Mouse (Mus musculus): ENCODE results near the gene Acsl4. TPM values are rescaled to one million over a fixed set of nuclear protein-coding genes. Genes with fewer than 3 reads are reported as not detected.

Acsl4 gene
- total RNA-seq (2014; rRNA removed) (37.9 and 38.3 TPM in 2 replicates), polyA plus RNA-seq (2012; rRNA removed) (4.2 and 6.0 TPM in 2 replicates)

- H3K9ac ChIP-seq (ENCODE audit: low read depth, low read length) = peak within 1 kb of the TSS; percentile 92
- peak; percentile 68 for DNase-seq (ENCODE audit: extremely low read depth, low read depth, low spot score)
- H3K36me3 ChIP-seq (ENCODE audit: control insufficient read depth, insufficient read depth, low read length) = no peaks in the 10 kb centered on the region
- TF ChIP-seq CTCF (IDR thresholded peaks at IDR 0.05; ENCODE audit: low read depth, low read length) = no peak
- TF ChIP-seq POLR2A (IDR thresholded peaks at IDR 0.05; ENCODE audit: extremely low read depth, insufficient read depth, low read length) = peak; percentile 77
- WGBS = 0% methylated on average over 47 of the region's 59 CpGs
- peak within 1 kb of the TSS; percentile 93 for H3K4me3 ChIP-seq (ENCODE audit: insufficient read depth, low read depth, low read length)
- H3K79me2 ChIP-seq (ENCODE audit: control insufficient read depth, insufficient read depth, low read length) = peaks cover 7% of the 10 kb centered on the region; the same call in 1 of the 2 replicates
- peaks cover 15% of the 10 kb centered on the region for H3K4me1 ChIP-seq (ENCODE audit: control insufficient read depth, insufficient read depth, low read length)
- no peaks in the 10 kb centered on the region for H3K27me3 ChIP-seq (ENCODE audit: control insufficient read depth, insufficient read depth, low read length)
- H3K27ac ChIP-seq (replicated peaks; ENCODE audit: insufficient read depth, low read depth, low read length) = peak within 1 kb of the TSS; percentile 98
These were observed at the start of gene Acsl4 for GRCm38 (mm10) chrX:142390247-142390908. TSS of gene Acsl4 (minus strand) at chrX:142390535.

DNA sequence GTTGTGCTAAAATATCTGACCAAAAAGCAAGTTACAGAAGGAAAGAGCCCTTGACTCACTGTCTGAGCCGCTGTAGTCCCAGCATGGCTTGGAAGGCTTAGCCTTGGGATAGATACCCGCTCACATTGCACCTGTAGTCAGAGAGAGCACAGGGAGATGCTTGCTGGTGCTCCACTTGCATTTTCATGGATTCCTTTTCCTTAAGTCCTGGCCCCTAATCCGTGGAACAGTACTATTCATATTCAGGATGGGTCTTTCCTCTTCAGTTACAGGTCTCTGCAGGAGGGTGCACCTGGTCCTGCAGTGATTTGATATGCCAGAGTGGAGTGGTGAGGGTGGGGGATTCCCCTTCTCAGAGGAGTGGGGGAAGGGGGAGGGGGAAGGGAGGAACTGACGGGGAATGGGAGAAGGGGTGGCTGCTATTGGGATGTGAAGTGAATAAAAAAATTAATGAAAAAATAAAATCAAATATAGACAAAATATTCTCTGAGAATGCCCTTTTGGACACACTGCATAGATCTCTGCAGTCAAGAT is 47.7 kb upstream of the Acsl4 start:
- H3K36me3 ChIP-seq (ENCODE audit: control insufficient read depth, insufficient read depth, low read length) = no peaks in the 10 kb centered on the region

DNA sequence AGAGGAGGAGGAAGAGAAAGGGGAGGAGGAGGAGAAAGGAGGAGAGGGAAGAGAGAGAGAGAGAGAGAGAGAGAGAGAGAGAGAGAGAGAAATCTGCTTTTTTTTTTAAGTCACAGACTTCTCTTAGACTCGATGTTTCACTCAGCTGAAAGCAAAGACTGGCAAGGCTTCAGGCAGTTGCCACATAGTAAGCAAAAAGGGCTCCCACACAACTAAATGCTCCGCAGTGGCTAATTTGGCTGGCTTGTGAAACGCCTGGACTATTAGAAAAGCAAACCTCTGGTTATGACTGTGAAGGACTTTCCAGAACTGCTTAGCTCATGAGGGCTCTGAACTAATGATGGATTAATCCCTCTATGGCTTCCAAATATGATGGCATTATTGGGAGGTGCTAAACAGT is 42.5 kb upstream of the Acsl4 start:
- H3K36me3 ChIP-seq (ENCODE audit: control insufficient read depth, insufficient read depth, low read length) = no peaks in the 10 kb centered on the region
- no peaks in the 10 kb centered on the region for H3K4me1 ChIP-seq (ENCODE audit: control insufficient read depth, insufficient read depth, low read length)
- DNase-seq (ENCODE audit: extremely low read depth, low read depth, low spot score) = no peak
- no peak overlapping the region for H3K27ac ChIP-seq (replicated peaks; ENCODE audit: insufficient read depth, low read depth, low read length)
- no peaks in the 10 kb centered on the region for H3K27me3 ChIP-seq (ENCODE audit: control insufficient read depth, insufficient read depth, low read length)
- WGBS = 26% methylated on average over 3 of the region's 3 CpGs
- no peak overlapping the region for H3K4me3 ChIP-seq (ENCODE audit: insufficient read depth, low read depth, low read length)
- TF ChIP-seq POLR2A (IDR thresholded peaks at IDR 0.05; ENCODE audit: extremely low read depth, insufficient read depth, low read length) = no peak
- TF ChIP-seq CTCF (IDR thresholded peaks at IDR 0.05; ENCODE audit: low read depth, low read length) = no peak
- H3K9ac ChIP-seq (ENCODE audit: low read depth, low read length) = no peak overlapping the region
- H3K79me2 ChIP-seq (ENCODE audit: control insufficient read depth, insufficient read depth, low read length) = no peaks in the 10 kb centered on the region

More for the DNA sequence above, 47.7 kb upstream of the Acsl4 start:
- no peak overlapping the region for H3K9ac ChIP-seq (ENCODE audit: low read depth, low read length)
- TF ChIP-seq CTCF (IDR thresholded peaks at IDR 0.05; ENCODE audit: low read depth, low read length) = no peak
- no peak for TF ChIP-seq POLR2A (IDR thresholded peaks at IDR 0.05; ENCODE audit: extremely low read depth, insufficient read depth, low read length)
- DNase-seq (ENCODE audit: extremely low read depth, low read depth, low spot score) = no peak
- H3K27me3 ChIP-seq (ENCODE audit: control insufficient read depth, insufficient read depth, low read length) = no peaks in the 10 kb centered on the region
- H3K4me3 ChIP-seq (ENCODE audit: insufficient read depth, low read depth, low read length) = no peak overlapping the region
- 81% methylated on average over 4 of the region's 4 CpGs for WGBS
- no peak overlapping the region for H3K27ac ChIP-seq (replicated peaks; ENCODE audit: insufficient read depth, low read depth, low read length)
- H3K79me2 ChIP-seq (ENCODE audit: control insufficient read depth, insufficient read depth, low read length) = no peaks in the 10 kb centered on the region
- H3K4me1 ChIP-seq (ENCODE audit: control insufficient read depth, insufficient read depth, low read length) = no peaks in the 10 kb centered on the region

DNA sequence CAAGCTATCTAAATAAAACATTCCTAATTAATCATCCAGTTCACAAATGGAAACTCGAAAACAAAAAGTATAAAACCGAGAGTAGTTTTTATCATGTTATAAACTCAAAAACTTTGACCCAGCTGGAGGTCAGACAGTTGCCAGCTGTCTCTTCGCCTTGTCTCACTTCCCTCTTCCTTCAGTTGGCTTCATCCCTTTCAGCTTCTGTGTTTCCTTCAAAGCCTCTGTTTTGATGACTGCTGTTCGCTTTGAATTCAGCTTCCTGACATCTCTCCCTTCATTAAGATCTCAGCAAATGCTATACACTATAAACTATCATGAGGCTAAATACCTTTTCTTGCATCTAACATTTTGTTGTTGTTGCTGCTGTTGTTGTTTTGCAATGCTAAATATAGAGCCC is 36.8 kb upstream of the Acsl4 start:
- no peaks in the 10 kb centered on the region for H3K27me3 ChIP-seq (ENCODE audit: control insufficient read depth, insufficient read depth, low read length)
- no peak overlapping the region for H3K27ac ChIP-seq (replicated peaks; ENCODE audit: insufficient read depth, low read depth, low read length)
- no peaks in the 10 kb centered on the region for H3K4me1 ChIP-seq (ENCODE audit: control insufficient read depth, insufficient read depth, low read length)
- no peaks in the 10 kb centered on the region for H3K79me2 ChIP-seq (ENCODE audit: control insufficient read depth, insufficient read depth, low read length)
- H3K9ac ChIP-seq (ENCODE audit: low read depth, low read length) = no peak overlapping the region
- DNase-seq (ENCODE audit: extremely low read depth, low read depth, low spot score) = peak; percentile 13
- WGBS = 61% methylated on average over 4 of the region's 4 CpGs
- no peak overlapping the region for H3K4me3 ChIP-seq (ENCODE audit: insufficient read depth, low read depth, low read length)
- H3K36me3 ChIP-seq (ENCODE audit: control insufficient read depth, insufficient read depth, low read length) = no peaks in the 10 kb centered on the region
- TF ChIP-seq POLR2A (IDR thresholded peaks at IDR 0.05; ENCODE audit: extremely low read depth, insufficient read depth, low read length) (no peak), CTCF (IDR thresholded peaks at IDR 0.05; ENCODE audit: low read depth, low read length) (no peak)

DNA sequence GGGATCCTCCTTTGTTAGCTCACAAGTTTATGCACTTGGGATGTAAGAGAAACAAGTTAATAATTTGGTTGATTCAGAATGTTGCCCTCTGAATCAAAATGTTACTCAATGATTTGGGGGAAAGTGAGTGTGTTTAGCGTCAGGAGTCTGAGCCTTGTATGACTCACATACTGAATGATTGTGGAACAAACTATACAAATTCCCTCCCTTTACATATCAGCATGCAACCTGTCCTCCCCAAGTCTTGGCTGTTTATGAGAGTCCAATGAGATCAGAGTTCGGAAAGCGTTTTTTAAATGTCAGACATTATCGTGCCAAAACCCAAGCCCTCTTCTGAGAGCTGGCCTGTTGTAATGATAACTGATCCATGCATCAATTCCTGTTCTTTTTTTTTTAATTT is 36.3 kb upstream of the Acsl4 start:
- no peaks in the 10 kb centered on the region for H3K4me1 ChIP-seq (ENCODE audit: control insufficient read depth, insufficient read depth, low read length)
- DNase-seq (ENCODE audit: extremely low read depth, low read depth, low spot score) = no peak
- no peak overlapping the region for H3K27ac ChIP-seq (replicated peaks; ENCODE audit: insufficient read depth, low read depth, low read length)
- H3K9ac ChIP-seq (ENCODE audit: low read depth, low read length) = no peak overlapping the region
- WGBS = 61% methylated on average over 4 of the region's 4 CpGs
- H3K27me3 ChIP-seq (ENCODE audit: control insufficient read depth, insufficient read depth, low read length) = no peaks in the 10 kb centered on the region
- TF ChIP-seq CTCF (IDR thresholded peaks at IDR 0.05; ENCODE audit: low read depth, low read length) (no peak), POLR2A (IDR thresholded peaks at IDR 0.05; ENCODE audit: extremely low read depth, insufficient read depth, low read length) (no peak)
- no peaks in the 10 kb centered on the region for H3K36me3 ChIP-seq (ENCODE audit: control insufficient read depth, insufficient read depth, low read length)
- H3K4me3 ChIP-seq (ENCODE audit: insufficient read depth, low read depth, low read length) = no peak overlapping the region
- H3K79me2 ChIP-seq (ENCODE audit: control insufficient read depth, insufficient read depth, low read length) = no peaks in the 10 kb centered on the region

DNA sequence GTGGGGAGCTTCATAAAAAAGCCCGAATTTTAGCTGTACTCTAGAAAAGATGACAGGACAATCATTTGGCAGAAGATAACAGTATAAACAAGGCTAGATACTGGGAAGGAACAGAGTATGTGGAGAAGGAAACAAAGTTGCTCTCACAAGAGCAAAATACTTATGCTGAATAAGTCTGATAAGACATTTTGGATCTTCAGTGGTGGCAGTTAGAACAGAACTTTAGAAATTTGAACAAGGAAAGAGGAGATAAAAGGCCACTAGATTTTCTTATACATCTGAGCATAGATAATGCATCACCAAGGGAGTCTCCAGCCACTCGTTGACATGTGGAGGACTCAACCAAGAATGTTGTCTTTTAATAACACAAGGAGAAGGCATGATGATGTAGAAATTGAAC is 23.5 kb upstream of the Acsl4 start:
- 71% methylated on average over 2 of the region's 2 CpGs for WGBS
- Histone ChIP-seq H3K4me3 (ENCODE audit: insufficient read depth, low read depth, low read length) (no peak overlapping the region), H3K9ac (ENCODE audit: low read depth, low read length) (no peak overlapping the region), H3K27me3 (ENCODE audit: control insufficient read depth, insufficient read depth, low read length) (no peaks in the 10 kb centered on the region), H3K27ac (replicated peaks; ENCODE audit: insufficient read depth, low read depth, low read length) (no peak overlapping the region), H3K4me1 (ENCODE audit: control insufficient read depth, insufficient read depth, low read length) (no peaks in the 10 kb centered on the region), H3K79me2 (ENCODE audit: control insufficient read depth, insufficient read depth, low read length) (no peaks in the 10 kb centered on the region), H3K36me3 (ENCODE audit: control insufficient read depth, insufficient read depth, low read length) (no peaks in the 10 kb centered on the region)
- TF ChIP-seq CTCF (IDR thresholded peaks at IDR 0.05; ENCODE audit: low read depth, low read length) = no peak
- no peak for TF ChIP-seq POLR2A (IDR thresholded peaks at IDR 0.05; ENCODE audit: extremely low read depth, insufficient read depth, low read length)
- no peak for DNase-seq (ENCODE audit: extremely low read depth, low read depth, low spot score)

All from liver, adult 2 months (tissue).